Mouse (Mus musculus): ENCODE data around the gene Cdkal1.

Gene Cdkal1

DNA sequence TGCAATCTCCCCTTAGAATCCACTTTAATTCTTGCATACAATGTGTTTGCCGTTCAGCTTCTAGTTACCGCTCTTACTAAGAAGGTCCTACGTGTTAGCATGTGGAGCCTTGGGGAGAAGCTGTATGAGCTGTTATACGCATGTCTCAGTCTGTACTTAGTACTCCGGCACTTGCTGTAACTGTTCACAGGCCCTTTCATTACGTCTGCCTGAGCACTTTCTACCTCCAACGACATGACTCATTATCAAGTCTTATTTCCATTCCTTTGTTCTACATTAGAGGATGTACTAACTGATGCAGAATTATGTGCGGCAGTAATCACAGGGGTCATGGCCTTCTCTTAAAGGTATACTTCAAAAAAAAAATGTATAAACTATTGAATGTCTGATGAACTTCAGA lies 89.1 kb downstream of the Cdkal1 start:
- no peak for DNase-seq (ENCODE audit: low spot score)

DNA sequence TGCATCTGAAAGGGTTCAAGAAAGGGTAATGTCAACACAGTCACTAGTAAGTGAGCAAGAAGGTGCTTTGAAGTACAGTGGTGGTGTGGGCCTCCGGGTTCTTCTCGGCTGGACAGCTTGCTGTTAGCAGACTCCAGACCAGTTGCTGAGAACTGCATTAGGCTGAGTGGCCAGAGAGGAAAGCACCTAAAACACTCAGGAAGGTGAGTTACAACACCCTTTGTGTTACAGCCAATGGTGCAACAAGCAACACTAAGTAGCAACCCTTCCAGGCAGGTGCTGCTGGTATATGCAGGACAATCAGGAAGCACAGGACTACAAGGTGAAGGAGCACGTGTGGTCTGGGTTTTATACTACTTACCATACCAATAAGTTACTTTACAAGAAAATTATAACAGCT lies 90.2 kb downstream of the Cdkal1 start:
- no peak for DNase-seq (ENCODE audit: low spot score)

DNA sequence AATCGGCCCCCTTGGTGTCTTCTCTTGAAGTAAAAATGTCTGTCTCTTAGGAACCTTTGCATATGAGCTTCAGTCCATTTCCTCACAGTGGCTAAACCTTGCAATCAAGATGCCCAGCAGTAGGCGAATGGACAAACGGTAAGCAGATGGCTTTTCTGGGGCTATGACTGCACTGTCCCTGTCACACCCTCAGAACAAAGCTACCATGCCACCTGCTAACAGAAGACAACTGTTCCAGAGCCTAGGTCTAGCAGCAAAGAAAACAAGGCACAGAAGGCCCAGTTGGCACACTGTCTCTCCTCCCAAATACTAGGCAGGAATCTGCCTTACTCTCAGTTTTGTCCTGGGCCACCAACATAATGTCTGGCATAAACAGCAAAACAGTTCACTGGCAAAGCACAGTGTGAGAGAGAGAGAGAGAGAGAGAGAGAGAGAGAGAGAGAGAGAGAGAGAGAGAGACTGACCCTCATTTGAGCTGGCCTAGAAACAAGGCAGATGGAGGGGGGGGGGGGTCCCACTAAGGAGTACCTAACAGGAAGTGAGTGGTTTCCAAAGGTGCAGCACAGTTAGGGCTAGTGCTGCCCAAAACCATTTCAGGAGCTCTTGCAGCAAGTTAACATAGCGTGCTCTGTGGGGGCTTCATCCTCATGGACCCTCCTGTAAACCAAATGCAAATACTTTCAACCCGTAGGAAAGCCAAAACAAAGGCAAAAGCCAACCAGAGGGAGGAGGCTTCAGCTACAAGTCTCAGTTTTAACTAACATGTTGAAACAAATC lies 95.6 kb downstream of the Cdkal1 start:
- no peak for DNase-seq (ENCODE audit: low spot score)

DNA sequence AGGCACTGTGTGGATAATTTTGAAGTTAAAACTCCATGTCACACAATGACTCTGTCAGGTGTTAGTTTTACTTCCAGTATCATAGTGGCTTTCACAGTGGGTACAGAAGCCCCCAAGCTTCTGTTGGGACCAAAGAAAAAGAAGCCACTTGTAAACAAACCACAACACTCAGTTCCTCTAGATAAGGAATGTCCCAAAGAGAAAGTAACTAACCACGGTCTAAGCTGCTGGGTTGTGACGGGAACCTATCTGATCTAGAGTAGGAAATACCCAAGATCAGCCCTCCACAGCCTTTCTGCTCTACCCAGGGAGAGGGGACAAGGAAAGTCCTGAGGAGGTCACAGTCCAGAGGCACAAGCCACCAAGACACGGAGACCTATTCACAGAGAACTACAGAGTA lies 99.4 kb downstream of the Cdkal1 start:
- no peak for DNase-seq (ENCODE audit: low spot score)

DNA sequence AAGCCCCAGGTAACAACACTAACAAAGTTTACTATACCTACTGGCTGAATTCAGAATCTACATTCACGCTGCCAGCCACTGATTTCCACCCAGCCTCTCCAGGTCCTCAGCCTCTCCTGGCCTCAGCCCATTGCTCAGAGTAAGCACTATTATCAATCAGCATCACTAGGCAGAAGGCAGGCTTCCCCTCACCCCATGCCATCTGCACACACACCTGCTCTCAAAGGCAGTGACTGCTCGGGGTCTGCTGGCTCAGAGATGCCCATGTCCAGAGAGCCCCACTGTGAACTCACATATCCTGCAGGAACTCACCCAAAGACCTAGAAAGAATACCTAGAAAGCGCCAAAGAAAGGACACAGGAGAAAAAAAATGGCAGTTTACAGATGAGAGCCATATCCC lies 102.2 kb downstream of the Cdkal1 start:
- no peak for DNase-seq (ENCODE audit: low spot score)

DNA sequence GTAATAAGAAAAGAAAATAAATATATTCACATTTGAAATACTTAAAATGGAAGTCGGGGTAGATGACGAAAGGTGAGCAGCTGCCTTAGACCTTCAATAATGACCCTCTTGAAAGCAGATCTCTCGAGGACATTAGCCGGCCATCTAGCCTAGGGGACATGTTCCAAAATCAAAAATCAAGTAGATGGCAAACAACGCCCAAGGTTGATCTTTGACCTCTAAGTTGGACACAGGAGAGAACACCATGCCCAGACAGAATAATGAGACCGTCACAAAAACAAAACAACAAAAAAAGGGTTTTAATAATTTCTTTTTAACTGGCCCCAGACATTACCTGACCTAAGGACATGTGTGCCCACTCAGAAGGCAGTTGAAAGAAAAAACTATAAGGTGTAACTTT lies 103.4 kb downstream of the Cdkal1 start:
- DNase-seq (ENCODE audit: low spot score) = no peak

DNA sequence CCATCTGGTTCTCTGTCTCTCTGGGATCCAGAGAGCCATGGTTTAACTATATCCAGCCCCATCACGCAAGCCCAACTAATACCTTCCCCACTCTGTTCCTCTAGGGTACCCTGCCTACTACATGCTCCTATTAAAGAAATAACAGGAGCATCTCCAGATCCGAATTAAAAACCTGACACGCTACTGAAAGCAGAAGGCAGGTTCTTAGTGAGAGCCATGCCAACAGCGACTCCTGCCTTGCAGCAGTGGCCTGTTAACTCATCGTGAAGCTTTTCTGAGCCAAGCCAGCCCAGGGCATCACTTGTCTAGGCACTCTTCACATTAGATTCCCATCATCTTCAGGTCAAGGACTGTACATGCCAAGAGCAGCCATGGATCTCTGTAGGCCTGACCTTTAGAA lies 104.3 kb downstream of the Cdkal1 start:
- no peak for DNase-seq (ENCODE audit: low spot score)

DNA sequence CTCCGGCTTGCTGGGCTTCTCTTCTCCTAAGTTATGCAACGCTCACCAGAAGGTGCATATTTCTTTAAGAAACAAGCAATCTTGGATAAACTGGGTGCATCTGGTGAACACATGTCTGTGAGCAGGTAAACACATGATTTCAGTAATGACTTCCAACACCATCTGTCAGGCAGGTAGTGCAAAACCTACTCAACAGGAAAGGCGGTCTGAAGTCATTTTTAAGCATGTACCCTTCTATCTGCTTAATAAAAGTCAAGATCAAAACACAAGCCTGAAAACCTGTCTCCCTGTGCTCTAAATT lies 108.2 kb downstream of the Cdkal1 start:
- DNase-seq (ENCODE audit: low spot score) = no peak

DNA sequence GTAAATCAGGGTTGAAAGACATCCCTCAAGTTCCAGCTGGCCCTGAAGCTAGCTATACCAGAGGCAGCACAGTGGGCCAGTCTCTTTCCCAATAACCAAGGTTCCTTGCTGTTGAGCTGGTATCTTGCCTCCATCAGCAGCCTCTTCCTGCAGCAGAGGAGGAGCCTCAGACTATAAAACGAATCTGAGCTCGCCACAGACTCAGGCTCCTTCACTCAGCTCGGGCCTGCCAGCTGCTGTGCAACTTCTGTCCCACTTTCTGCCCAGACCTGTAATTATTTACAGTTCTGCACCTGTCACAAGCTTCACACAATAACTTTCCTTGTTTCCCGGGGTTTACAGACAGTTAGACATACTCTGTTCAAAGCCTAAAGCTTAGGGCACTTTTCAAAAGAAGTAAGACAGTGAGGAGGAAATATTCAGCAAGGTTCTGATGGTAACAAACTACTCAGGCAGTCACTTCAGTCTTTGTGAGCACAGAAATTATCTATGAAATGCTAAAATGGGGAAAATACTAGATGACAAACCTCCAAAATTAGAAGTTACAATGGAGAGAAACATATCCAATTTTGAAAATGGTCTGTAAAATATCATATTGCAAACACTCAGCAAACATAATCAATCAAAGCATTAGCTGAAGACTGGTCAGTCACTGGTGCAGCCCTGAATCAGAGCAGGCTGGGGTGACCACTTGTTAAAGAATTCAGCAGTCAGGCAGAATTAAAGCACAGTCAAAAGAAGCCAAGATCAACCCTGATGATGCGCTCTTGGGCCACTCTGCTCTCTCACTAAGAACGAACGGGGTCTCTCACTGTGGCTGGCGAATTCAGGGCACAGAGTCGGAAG lies 108.8 kb downstream of the Cdkal1 start:
- no peak for DNase-seq (ENCODE audit: low spot score)

DNA sequence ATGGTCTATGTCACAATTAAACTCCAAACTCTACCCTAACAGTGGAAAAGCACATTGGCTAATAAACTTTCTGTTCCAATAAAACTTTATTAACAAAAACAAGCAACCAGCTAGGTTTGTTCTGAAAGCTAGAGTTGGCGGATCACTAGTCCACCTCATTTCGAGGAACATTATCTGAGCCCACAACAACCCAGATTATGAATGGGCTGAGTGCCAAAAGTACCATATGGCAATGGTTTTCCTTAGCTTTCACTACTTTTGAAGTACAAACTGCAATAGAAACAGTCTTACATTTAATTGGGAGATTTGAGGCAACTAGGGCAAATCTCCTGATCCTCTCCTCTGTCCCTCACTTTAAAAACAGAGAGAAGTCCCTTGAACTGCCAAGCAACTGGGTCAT lies 110.4 kb downstream of the Cdkal1 start:
- no peak for DNase-seq (ENCODE audit: low spot score)

DNA sequence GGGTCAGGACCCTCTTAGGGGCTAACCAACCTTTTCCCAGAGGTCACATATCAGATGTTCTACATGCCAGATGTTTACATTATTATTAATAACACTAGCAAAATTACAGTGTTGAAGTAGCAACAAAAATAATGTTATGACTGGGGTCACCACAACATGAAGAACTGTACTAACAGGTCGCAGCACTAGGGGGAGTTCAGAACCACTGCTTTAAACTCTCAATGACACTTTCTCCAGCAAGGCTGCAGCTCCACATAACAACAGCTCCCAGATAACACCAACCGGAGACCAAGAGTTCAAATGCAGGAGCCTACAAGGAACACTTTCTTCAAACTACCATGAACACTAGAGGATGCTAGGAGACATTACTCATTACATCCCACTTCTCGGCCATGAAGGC lies 111.3 kb downstream of the Cdkal1 start:
- no peak for DNase-seq (ENCODE audit: low spot score)

DNA sequence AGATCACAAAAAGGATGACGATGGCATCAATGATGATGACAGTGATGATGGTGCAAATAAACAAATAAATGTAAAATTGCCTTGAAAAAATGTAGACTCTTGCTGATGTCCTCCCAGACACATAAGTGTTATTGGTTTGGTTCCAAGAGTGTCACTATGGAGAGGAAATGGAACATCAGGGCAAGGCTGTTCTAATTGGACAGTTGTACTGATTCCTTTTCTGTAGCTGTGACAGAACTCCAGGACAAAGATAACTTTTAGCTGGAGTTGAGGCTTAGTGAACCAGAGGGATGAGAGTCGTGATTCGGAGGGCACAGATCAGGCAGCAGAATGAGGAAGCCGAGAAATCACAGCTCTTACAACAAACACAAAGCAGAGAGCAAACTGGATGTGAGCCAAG lies 111.7 kb downstream of the Cdkal1 start:
- no peak for DNase-seq (ENCODE audit: low spot score)

DNA sequence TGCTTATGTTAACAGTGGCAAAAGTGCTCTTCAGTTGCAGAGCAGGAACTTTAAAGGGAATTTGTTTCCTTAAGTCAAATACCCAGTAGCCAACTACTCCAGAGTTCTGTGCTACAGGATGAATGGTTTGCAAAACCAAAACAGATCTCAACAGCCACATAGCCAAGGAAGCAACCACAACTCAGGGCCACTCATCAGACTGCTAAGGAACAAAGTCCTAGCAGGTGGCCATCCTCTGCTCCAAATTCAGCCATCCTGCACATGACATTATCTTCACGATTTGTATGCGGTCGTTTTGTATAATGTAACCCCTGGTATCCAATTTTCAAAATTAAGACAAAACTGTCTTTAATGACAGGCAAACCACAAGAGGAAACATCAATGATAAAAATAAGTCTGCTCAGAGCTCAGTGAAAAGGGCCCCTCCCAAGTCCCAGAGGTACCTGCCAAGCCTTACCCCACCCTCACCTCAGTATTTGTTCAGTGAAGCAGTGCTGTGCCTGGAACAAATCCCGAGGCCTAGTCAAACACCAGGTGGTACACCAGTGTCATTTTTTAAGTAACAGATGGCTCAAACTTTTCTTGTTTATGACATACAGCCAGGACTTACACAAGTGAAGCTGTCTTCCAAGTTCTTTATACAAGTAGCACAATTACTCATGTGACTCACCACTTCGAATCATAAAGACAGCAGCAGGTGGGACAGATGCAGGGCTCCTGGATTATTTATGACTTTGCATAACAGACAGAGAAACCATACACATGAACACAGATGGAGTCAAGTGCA lies 117.6 kb downstream of the Cdkal1 start:
- no peak for DNase-seq (ENCODE audit: low spot score)

DNA sequence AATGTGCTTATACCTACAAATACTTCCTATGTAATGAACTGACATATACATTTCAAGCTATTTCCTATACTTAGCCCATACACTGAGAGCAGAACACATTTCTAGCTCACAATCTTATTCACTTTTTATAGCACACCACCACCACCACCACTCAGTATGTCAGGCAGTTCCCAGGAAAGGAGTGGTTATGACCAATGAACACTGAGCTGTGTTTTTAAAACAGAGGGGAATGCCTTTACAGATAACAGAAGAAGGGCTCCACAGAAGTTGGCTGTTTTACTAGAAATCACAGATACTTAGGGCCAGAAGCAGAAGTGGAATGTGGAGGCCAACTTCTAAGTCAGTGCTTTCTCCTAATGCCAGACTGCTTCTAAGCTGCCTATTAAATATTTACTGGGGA lies 121.0 kb downstream of the Cdkal1 start:
- no peak for DNase-seq (ENCODE audit: low spot score)

DNA sequence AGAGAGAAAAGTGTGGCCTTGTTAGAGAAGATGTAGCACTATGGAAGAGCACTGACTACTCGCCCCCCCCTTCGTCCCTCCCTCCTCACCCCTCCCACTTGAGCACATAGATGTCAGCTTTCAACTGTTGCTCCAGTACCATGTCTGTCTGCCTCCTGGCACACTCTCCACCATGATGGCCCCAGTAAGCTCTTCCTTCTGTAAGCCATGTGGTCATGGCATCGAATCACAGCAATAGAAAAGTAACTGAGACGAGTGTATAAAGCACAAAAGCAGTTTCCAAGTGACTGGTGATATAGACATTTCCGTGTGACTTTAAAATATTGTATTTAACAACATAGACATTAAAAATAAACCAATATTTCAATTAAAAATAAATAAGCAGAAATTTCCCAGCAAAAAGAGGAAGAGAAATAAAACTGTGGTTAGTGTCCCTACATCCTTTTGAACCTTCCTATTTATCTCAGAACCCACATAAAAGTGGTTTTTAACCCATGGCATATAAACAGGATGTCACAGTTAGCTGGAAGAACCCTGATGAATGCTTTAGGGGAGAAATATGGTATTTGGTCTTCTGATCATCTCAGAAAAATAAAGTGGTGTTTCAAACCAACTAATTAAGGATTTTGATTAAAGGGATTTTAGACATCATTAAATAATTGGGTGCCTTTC lies 129.2 kb downstream of the Cdkal1 start:
- DNase-seq (ENCODE audit: low spot score) = no peak

DNA sequence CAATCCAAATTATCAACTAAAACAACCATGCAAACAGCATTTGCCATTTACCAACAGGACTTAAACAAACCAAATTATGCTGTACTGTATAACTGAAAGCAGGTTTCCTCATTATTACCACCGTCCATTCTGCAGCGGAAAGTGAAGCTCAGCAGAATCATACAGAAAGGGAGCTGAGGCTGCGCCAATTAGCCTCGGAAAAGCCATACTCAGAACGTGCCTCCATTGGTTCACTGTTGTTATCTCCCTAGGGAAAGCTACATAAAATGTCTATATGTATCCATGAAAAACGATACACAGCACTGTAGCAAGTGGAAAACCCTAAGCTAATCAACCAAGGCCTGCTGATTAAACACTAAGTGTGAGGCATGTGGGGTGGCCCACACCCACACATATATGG lies 130.6 kb downstream of the Cdkal1 start:
- no peak for DNase-seq (ENCODE audit: low spot score)

DNA sequence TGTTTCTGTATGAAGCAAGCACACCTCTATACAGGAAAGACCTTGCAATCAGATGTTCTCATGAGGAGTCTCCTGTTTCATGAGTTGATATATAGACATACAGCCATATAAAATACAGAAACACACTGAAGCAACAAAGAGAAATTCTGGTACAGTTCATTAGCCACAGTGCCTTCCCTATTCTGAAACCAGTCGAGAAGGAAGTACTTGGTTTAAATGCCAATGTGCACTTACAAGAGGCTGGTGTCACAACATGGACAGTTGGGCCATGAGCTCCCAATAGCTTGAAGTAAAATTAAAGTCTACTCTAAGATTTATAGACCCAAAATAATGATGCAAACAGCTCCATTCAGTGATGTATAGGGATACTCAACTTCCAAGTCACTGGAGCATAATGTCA lies 132.3 kb downstream of the Cdkal1 start:
- DNase-seq (ENCODE audit: low spot score) = no peak

DNA sequence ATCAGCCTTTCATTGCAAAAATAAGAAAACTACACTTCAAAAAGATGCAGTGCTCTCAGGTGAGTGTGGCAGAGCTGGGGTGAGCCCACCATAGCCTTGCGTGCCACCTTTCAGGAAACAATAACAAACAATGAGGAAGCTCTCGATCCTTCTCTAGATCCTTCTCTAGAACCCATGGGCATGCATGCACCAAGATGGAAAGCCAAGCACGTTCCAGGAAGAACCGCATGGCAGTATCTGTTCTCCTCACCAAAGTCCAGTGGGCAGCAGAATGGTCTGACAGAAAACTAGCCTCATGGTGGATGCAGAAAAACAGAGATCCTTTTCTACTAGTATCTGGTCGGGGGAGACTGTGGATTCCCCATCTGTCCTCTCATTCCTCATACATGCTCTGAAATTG lies 134.3 kb downstream of the Cdkal1 start:
- no peak for DNase-seq (ENCODE audit: low spot score)

DNA sequence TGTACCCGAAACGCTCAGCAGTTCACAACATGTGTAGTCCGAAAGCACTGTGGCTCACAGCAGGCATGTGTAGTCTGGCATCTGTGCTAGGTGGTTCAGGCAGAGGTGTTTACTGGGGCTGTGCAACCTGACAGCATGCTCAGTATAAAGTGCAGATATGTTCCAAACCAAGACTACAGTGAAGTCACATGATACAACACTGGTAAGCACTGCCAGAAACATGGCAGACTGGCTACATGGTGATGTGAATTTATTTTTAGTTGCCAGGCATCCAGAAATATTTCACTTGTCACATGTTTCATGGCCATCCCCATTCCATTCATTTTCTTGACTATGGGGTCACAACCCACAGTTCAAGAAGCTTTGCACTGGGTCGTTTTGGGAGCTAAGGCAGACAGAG lies 138.9 kb downstream of the Cdkal1 start:
- no peak for DNase-seq (ENCODE audit: low spot score)

DNA sequence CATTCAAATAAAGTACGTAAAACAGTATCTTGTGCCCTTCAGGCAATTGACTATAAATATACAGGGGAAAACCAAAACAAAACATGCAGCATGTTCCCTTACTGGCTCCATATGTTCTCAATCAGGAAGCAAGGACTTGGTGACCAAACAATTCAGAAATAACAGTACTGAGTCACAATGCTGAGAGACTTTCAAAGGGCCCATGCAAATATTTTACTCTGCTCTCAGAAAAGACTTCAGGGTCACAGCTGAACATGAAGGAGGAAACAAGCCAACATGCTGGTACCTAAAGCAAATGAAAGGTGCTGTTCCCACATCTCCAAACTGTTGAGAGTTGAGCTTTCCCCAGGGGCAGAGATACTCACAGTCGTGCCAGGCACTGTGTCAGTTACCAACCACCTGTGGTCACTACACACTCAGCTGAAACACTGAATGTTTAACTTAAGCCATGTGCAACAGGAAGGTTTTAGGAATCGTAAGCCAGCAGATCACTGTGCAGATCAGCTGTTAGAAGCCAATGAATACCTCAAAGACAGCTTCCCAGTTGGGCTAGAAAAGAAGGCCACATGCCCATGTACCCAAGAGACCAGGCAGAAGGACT lies 140.1 kb downstream of the Cdkal1 start:
- no peak for DNase-seq (ENCODE audit: low spot score)

DNA sequence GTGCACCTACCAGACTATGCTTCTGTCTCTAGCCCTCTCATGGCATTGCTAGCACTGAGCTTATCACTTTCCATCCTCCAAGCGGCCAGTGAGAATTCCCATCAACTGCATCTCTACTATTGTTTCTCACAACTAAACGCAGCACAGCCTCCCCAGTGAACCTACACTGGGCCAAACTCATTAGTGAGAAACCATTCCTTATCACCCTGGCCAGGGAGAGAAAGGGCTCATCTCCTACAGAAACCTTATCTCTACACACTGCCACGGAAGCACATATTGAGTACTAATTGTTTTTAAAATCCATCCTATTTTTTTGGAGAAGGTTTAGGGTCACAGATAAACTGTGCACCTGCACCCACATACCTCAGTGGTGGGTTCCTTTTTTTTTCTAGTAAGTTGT lies 147.9 kb downstream of the Cdkal1 start:
- DNase-seq (ENCODE audit: low spot score) = no peak

DNA sequence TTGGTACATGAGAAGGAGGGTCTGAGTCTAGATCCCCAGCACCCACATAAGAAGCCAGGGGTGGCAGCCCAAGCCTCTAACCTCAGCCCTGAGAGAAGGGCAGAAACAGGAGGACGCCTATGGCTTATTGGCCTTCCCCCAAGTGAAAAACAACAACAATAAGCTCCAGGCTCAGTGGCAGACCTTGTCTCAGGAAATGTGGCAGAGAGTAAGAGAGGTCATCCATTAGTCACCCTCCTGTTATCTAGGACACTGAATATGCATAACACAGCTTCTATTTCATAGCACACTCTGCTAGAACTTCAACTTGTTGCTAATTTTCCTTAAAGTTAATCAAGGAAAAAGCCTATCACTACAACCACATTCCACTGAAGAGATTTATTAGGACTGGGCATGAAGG lies 154.1 kb downstream of the Cdkal1 start:
- DNase-seq (ENCODE audit: low spot score) = no peak
